Mouse (Mus musculus) myocyte (in vitro differentiated cells): ENCODE data around the gene Hs6st3.

Experiments
- CEBPB ChIP-seq: IDR thresholded peaks from 2 replicates; pipeline ENCODE4 v1.6.1; 2011; ENCODE audit warnings: mild to moderate bottlenecking, moderate library complexity; ENCODE audit not compliant: poor library complexity, insufficient read depth, severe bottlenecking
- POLR2A ChIP-seq: IDR thresholded peaks from one replicate; pipeline ENCODE4 v1.6.1; 2011; ENCODE audit warnings: low read depth, mild to moderate bottlenecking, control low read depth, moderate library complexity; ENCODE audit not compliant: insufficient read length

GRCm38 (mm10) chr14:119283951-119284350 lies 145.8 kb downstream of the Hs6st3 start:
- TF ChIP-seq POLR2A (no peak), CEBPB (no peak)
